Mouse (Mus musculus): Measurements from ENCODE around the gene Hs3st3b1.

Hs3st3b1 gene

DNA sequence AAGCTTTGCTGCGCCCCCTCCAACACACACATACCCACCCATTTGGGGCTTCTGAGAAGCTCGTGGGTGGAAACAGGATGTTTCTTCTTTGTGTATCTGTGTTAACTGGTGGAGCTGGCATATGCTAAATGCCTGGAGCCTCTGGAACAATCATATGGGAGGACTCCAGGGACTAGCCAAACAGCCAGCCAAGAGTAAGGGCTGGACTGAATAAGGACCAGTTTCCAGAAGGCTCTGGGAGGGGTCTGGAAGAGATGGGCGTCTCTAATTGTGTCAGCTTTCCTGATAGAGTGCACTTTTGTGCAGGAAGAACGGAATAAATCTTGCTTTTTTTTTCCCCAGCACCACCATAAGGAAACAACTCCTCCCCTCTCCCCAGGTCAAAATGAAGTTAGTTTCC lies 8.2 kb downstream of the Hs3st3b1 start:
- Histone ChIP-seq H3K27me3 (ENCODE audit: control insufficient read depth, insufficient read depth, low read length, poor library complexity, severe bottlenecking) (no peaks in the 10 kb centered on the region), H3K36me3 (ENCODE audit: control insufficient read depth, insufficient read depth, low read length, poor library complexity, severe bottlenecking) (no peaks in the 10 kb centered on the region)
- DNase-seq (ENCODE audit: low read depth, low spot score): no peak

DNA sequence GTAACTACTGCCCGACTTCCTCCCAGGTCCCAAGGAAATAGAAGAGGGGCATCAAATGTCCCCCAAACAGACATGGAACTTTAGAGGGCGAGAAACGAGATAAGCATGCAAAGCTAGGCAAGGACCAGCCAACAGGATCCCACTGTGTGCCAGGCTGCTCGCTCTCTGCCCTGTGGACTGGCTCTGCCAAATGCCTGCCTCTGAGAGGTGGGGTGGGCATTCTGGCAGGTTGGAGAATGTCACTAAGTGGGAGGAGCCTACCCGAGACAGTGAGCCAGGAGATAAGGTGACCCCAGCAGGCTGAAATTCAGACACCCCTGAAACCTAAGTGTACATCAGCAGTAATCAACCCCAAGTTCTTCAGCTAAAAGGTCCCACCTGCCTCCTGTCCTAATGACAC lies 11.1 kb downstream of the Hs3st3b1 start:
- Histone ChIP-seq H3K27me3 (ENCODE audit: control insufficient read depth, insufficient read depth, low read length, poor library complexity, severe bottlenecking) (no peaks in the 10 kb centered on the region), H3K36me3 (ENCODE audit: control insufficient read depth, insufficient read depth, low read length, poor library complexity, severe bottlenecking) (no peaks in the 10 kb centered on the region)
- no peak for DNase-seq (ENCODE audit: low read depth, low spot score)

DNA sequence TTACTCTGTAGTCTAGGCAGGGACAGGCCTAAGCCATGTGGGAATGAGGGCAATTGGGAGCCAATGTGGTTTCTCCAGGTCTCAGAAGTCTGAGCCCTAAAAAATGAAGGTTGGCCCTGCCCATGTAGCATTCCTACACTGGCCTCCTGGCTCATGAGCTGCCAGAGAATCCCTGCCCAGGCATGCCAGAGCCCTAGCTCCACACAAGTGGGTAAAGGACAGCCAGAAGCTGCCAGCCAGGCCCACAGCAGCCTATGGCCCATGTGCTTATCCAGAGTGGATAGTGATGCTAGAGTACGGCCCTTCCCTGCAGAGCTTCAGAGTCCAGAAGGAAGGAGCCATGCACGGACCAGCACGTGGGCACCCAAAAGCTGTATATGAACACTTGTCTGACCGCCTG lies 12.1 kb downstream of the Hs3st3b1 start:
- no peaks in the 10 kb centered on the region for H3K36me3 ChIP-seq (ENCODE audit: control insufficient read depth, insufficient read depth, low read length, poor library complexity, severe bottlenecking)
- H3K27me3 ChIP-seq (ENCODE audit: control insufficient read depth, insufficient read depth, low read length, poor library complexity, severe bottlenecking): no peaks in the 10 kb centered on the region
- DNase-seq (ENCODE audit: low read depth, low spot score): no peak

DNA sequence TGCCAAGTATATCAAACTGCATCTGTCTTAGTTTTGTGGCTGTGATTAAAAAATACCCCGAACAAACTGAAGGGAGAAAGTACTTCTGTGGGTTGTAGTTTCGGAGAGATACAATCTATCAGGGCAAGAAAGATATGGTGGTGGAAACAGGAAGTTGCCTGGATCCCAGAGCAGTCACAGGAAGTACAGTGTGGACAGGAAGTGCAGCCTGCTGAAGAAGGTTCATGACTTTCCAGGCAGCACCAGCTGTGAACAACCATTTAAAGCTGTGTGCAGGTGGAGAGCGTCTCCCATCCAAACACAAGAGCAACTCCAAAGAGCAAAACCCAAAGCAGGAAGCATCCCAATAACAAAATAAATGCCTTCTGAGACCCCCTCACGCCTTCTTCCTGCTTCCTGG lies 13.6 kb downstream of the Hs3st3b1 start:
- peak; percentile 54 for DNase-seq (ENCODE audit: low read depth, low spot score)
- Histone ChIP-seq H3K27me3 (ENCODE audit: control insufficient read depth, insufficient read depth, low read length, poor library complexity, severe bottlenecking) (no peaks in the 10 kb centered on the region), H3K36me3 (ENCODE audit: control insufficient read depth, insufficient read depth, low read length, poor library complexity, severe bottlenecking) (no peaks in the 10 kb centered on the region)

DNA sequence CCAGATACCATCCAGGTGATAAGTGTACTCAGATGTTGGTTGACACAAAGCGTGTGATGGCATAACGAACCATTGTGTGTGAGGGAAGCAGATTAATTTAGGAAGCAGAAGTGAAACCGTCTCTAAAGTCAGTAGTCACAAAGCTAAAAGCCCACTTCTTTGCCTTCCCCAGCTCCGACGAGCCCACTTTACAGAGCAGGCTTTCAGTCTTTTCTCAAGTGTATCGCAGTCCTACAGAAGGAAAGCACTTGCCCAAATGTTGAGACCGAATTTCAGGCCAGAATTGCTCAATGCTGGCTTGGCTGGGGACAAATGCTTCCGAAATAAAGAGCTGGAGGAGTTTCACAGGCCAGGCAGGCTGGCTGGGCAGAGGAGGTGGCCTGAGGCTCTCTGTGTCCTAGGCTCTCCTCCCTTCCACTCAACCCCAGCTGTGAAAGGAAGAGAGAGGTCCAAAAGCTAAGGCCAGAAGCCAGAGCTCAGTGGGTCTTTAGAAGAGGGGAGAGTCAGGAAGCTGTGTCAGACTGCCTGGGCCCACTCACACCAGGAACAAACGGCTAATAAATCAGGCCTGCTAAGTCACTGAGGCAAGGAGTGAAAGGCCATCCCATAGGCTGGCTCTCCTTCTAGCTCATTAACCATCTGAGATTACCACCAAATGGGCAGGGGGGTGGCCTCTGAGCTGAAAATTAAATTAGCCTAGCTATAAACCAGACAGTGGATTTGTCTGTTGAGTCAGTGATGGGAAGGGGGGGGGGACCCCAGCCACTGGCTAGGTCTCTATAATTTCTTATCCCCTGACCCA lies 15.3 kb downstream of the Hs3st3b1 start:
- no peaks in the 10 kb centered on the region for H3K27me3 ChIP-seq (ENCODE audit: control insufficient read depth, insufficient read depth, low read length, poor library complexity, severe bottlenecking)
- no peaks in the 10 kb centered on the region for H3K36me3 ChIP-seq (ENCODE audit: control insufficient read depth, insufficient read depth, low read length, poor library complexity, severe bottlenecking)
- peak; percentile 73 for DNase-seq (ENCODE audit: low read depth, low spot score)

DNA sequence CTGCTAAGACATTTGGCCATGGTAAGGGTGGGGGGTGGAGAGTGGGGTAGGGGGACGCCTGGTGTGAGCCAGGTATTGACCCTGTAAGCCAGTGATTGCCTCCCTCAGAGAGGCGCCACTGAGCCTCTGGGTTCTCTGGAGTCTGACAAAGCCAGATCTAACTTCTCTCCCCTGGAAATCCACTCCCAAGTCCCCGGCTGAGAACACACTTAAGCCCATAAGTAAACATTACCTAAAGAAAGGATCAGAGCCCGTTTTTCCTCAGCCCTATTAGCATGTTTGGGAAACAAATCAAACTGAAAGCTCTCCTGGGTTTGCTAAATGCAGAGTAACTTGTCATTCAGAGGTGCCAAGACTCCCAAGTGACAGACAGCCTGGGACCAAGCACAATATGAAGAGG lies 17.3 kb downstream of the Hs3st3b1 start:
- H3K27me3 ChIP-seq (ENCODE audit: control insufficient read depth, insufficient read depth, low read length, poor library complexity, severe bottlenecking): no peaks in the 10 kb centered on the region
- no peak for DNase-seq (ENCODE audit: low read depth, low spot score)
- H3K36me3 ChIP-seq (ENCODE audit: control insufficient read depth, insufficient read depth, low read length, poor library complexity, severe bottlenecking): no peaks in the 10 kb centered on the region

DNA sequence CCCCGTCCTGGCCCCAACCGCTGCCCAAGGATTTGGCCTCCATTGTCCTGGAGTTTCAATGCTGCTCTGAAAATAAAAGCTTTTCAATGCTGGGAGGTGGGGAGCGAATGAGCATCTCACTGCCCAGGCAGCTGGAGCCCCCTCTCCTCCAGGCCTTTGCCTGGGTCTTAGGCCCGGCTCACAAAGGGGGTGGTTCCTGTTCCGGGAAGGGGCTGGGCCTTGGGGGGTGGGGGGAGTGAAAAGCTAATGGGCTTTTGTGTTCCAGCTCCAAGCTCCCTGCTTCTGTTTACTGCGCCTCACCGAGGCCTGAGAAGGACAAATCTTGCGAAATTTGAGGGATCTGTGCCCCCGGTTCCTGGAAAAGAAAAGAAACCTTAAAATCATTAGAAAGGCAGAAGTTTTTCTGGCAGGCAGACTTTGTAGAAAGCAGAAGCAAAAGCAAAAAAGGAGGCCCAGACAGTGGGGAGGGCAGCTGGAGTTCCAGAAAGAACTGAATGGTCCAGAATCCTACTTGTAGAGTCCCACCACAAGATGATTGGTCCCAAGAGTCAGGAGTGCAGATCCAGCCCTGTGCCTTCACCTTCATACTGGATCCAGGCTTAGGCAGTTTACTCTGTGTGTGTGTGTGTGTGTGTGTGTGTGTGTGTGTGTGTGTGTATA lies 23.5 kb downstream of the Hs3st3b1 start:
- no peaks in the 10 kb centered on the region for H3K27me3 ChIP-seq (ENCODE audit: control insufficient read depth, insufficient read depth, low read length, poor library complexity, severe bottlenecking)
- no peaks in the 10 kb centered on the region for H3K36me3 ChIP-seq (ENCODE audit: control insufficient read depth, insufficient read depth, low read length, poor library complexity, severe bottlenecking)
- no peak for DNase-seq (ENCODE audit: low read depth, low spot score)

DNA sequence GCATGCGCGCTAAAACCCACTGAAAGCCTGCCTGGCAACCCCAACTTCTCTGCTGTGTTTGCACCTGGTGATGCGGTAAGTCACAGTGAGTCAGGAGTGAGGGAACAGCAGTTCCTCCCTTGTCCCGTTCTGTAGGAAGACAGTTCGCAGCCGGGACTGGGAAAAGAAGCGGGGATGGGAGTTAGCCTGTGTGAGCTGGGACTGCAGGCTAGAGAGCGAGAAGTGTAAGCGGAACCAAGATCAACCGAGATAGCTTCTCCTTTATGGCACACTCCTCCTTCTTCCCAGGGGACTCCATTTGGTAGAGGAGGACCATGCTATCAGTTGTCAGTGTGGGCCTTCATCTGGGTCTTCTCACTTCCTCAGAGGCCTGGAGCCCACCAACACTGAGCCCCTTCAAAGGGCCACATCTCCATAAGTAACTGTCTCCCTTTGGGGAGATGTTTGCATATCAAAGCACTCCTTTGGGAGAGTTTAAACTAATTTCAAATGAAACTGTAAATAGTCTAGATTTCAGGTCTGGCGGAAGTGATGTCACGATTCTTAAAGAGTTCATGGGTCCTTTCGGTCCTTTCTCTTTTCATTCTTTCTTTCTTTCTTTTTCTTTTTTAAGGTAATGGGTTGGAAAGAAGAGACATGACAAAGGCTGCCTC lies 24.1 kb downstream of the Hs3st3b1 start:
- Histone ChIP-seq H3K36me3 (ENCODE audit: control insufficient read depth, insufficient read depth, low read length, poor library complexity, severe bottlenecking) (no peaks in the 10 kb centered on the region), H3K27me3 (ENCODE audit: control insufficient read depth, insufficient read depth, low read length, poor library complexity, severe bottlenecking) (no peaks in the 10 kb centered on the region)
- DNase-seq (ENCODE audit: low read depth, low spot score): no peak

DNA sequence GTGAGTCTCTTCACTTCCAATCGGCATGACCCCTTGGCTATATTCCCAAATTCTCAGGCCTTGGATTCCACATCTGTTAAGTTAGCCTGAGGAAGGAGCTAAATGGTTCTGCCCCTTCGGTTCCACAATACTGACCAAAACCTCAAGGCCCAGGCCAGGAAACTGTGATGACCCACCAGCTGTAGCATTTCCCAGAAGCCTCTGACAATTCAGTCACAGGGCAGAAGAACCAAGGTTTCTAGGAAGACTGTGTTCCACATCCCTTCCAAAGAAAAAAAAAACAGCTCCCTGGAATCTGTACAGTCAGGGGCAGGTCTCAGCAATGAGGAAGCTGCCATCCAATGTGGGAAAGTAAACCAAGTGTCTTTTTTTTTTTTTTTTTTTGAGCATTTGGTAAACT lies 25.1 kb downstream of the Hs3st3b1 start:
- no peak for DNase-seq (ENCODE audit: low read depth, low spot score)
- no peaks in the 10 kb centered on the region for H3K27me3 ChIP-seq (ENCODE audit: control insufficient read depth, insufficient read depth, low read length, poor library complexity, severe bottlenecking)
- H3K36me3 ChIP-seq (ENCODE audit: control insufficient read depth, insufficient read depth, low read length, poor library complexity, severe bottlenecking): no peaks in the 10 kb centered on the region

DNA sequence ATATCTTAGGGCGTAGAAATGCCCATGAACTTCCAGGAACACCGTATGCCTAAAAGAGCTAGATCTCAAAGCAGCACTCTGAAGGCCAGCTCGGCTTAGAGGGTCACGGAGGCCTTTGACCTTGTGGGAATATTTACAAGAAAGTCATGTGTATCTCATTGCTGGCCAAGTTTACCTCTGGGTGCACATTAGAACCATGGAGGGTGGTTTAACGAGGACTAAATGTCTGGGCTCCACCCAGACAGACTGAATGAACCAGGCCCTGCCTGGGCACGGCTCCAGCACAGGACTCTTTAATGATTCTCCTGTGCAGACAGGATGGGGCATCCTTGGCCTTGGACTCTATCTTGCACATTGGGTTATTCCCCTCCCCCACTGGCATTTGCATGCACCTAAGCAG lies 27.9 kb downstream of the Hs3st3b1 start:
- DNase-seq (ENCODE audit: low read depth, low spot score): no peak
- Histone ChIP-seq H3K36me3 (ENCODE audit: control insufficient read depth, insufficient read depth, low read length, poor library complexity, severe bottlenecking) (no peaks in the 10 kb centered on the region), H3K27me3 (ENCODE audit: control insufficient read depth, insufficient read depth, low read length, poor library complexity, severe bottlenecking) (no peaks in the 10 kb centered on the region)

DNA sequence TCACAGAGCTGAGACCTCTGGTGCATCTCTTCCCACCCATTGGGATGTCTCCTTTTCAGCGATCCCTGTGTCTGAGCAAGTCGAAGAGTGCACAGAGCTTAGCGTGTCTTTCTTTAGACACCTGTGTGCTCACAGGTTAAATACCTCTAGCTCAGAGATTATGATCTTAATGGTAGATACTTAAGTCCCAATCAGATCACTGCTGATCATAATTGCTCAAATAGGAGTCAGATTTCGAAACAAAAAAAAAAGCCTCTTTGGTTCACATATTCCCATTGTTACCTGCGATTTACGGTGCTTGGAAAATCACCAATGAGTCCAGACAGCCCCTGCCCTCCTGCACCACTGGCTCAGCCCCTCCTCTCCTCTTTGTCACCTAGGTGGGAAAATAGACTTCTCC lies 28.5 kb downstream of the Hs3st3b1 start:
- H3K27me3 ChIP-seq (ENCODE audit: control insufficient read depth, insufficient read depth, low read length, poor library complexity, severe bottlenecking): no peaks in the 10 kb centered on the region
- no peak for DNase-seq (ENCODE audit: low read depth, low spot score)
- H3K36me3 ChIP-seq (ENCODE audit: control insufficient read depth, insufficient read depth, low read length, poor library complexity, severe bottlenecking): no peaks in the 10 kb centered on the region

DNA sequence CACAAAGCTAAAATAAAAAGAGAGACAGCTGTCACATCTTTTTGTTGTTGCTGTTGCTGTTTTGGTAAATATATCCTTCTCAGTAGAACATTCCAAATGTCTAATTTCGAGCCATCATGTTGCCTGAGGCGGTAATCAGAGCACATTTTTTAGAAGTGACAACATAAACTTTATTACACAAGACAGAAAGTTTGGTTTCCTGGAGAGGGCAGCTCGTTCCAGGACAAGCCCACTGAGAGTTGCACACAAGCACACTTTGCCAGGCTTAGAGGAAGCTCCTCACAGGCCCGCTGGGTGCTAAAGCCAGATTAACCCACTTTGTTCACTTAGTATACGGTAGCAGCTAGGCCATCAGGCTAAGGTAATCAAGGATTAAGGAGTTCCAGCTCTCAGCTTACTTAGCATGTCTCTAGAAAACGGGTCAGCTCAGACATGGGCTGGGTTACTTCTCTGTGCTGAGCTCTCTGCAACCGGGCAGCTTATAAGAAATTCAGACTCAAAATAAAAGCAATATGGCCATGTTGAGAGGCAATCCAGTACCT lies 30.5 kb downstream of the Hs3st3b1 start:
- DNase-seq (ENCODE audit: low read depth, low spot score): no peak

DNA sequence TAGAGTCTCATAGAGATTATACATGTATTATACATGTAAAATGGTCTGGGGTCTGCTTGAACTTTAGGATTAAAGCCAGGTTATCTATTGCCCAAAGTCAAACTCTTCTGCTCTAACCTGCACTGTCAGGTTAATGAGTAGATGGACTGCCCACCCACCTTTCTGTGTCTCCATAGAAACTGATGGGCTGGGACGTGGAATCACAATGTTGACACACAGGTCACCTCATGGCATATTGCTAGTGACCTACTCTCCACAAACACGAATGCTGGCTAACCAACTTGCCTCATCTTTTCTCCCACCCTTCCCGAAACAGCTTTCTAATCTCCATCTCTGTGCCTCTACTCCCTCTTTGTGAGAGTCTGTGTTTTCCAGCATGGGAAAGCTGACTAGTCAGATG lies 38.7 kb downstream of the Hs3st3b1 start:
- H3K27me3 ChIP-seq (ENCODE audit: control insufficient read depth, insufficient read depth, low read length, poor library complexity, severe bottlenecking): no peaks in the 10 kb centered on the region
- DNase-seq (ENCODE audit: low read depth, low spot score): no peak
- no peaks in the 10 kb centered on the region for H3K36me3 ChIP-seq (ENCODE audit: control insufficient read depth, insufficient read depth, low read length, poor library complexity, severe bottlenecking)

More for the DNA sequence above, 30.5 kb downstream of the Hs3st3b1 start:
- Histone ChIP-seq H3K27me3 (ENCODE audit: control insufficient read depth, insufficient read depth, low read length, poor library complexity, severe bottlenecking) (no peaks in the 10 kb centered on the region), H3K36me3 (ENCODE audit: control insufficient read depth, insufficient read depth, low read length, poor library complexity, severe bottlenecking) (no peaks in the 10 kb centered on the region)

DNA sequence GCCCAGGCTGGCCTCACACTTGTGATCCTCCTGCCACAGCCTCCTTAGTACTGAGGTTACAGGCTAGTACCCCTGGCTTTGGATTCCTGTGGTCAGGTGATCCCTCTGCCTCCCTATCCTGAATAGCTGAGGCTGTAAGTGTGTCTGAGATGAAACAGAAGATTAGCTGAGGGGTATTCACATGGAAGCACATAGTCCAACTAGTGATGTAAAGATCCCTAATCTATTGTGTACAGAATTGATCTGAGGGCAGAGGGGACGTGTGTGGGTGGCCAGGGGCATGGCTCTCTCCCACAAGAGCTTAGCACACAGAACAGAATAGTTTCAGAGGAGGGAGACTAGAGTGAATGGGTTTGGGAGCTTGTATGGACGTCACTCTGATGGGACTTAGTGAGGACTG lies 41.8 kb downstream of the Hs3st3b1 start:
- no peaks in the 10 kb centered on the region for H3K27me3 ChIP-seq (ENCODE audit: control insufficient read depth, insufficient read depth, low read length, poor library complexity, severe bottlenecking)
- no peaks in the 10 kb centered on the region for H3K36me3 ChIP-seq (ENCODE audit: control insufficient read depth, insufficient read depth, low read length, poor library complexity, severe bottlenecking)
- no peak for DNase-seq (ENCODE audit: low read depth, low spot score)

DNA sequence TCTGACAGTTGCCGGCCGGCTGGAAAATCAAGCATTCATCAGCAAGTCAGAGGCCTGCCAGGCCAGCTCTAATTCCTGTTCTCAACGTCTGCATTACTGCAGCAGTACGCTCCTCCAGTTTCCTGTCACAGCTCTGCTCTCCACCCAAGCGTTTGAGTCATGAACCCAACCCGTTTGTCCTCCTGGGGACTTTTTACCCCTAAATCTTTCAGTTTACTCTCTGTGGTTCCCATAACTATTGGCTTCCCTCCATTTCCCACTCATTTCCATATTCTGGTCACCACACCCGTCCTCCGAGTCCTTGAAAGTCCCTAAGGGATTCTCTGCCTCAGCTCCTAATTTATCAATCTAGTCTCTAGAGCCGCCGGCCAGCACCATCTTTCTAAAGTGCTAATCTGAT lies 42.8 kb downstream of the Hs3st3b1 start:
- H3K36me3 ChIP-seq (ENCODE audit: control insufficient read depth, insufficient read depth, low read length, poor library complexity, severe bottlenecking): no peaks in the 10 kb centered on the region
- no peak for DNase-seq (ENCODE audit: low read depth, low spot score)

More for the DNA sequence above, 42.8 kb downstream of the Hs3st3b1 start:
- H3K27me3 ChIP-seq (ENCODE audit: control insufficient read depth, insufficient read depth, low read length, poor library complexity, severe bottlenecking): no peaks in the 10 kb centered on the region
